Mouse (Mus musculus) thymus, adult 2 months (tissue): ENCODE results near the gene Pde4d. TPM values are rescaled to one million over a fixed set of nuclear protein-coding genes. Genes with fewer than 3 reads are reported as not detected.

Source experiments
- DNase-seq: peaks from one replicate; pipeline ENCODE4 v3.0.0; 2021
- H3K27ac ChIP-seq: fragments of 200-500 bp; 2 replicates; pipeline ENCODE4 v1.5.1; 2012; ENCODE audit warnings: low read length, control low read depth; ENCODE audit not compliant: control insufficient read depth, insufficient read depth
- H3K27me3 ChIP-seq: fragments of 200-500 bp; 2 replicates; pipeline ENCODE4 v1.6.1; 2012; ENCODE audit warnings: mild to moderate bottlenecking, low read length, moderate library complexity, mixed read lengths; ENCODE audit not compliant: control insufficient read depth, insufficient read depth
- H3K36me3 ChIP-seq: fragments of 200-500 bp; 2 replicates; pipeline ENCODE4 v1.6.1; 2012; ENCODE audit warnings: mild to moderate bottlenecking, low read length, moderate library complexity; ENCODE audit not compliant: control insufficient read depth, insufficient read depth
- H3K4me1 ChIP-seq: fragments of 200-500 bp; replicated peaks from 2 replicates; pipeline ENCODE4 v1.6.1; 2012; ENCODE audit warnings: low read length; ENCODE audit not compliant: control insufficient read depth, insufficient read depth
- H3K4me3 ChIP-seq: fragments of 200-500 bp; 2 replicates; pipeline ENCODE4 v1.5.1; 2012; ENCODE audit warnings: mild to moderate bottlenecking, low read length, control low read depth, moderate library complexity; ENCODE audit not compliant: control insufficient read depth, insufficient read depth
- CTCF ChIP-seq: fragments of 200-500 bp; IDR thresholded peaks from 2 replicates; pipeline ENCODE4 v1.5.1; 2012; ENCODE audit warnings: mild to moderate bottlenecking, control low read depth, low read length, moderate library complexity, borderline replicate concordance; ENCODE audit not compliant: control insufficient read depth, poor library complexity, insufficient read depth; ENCODE audit errors: extremely low read depth
- POLR2A ChIP-seq: fragments of 200-500 bp; IDR thresholded peaks from 2 replicates; pipeline ENCODE4 v1.6.1; 2012; ENCODE audit warnings: mild to moderate bottlenecking, low read length, control low read depth, moderate library complexity; ENCODE audit not compliant: control insufficient read depth, poor library complexity, insufficient read depth; ENCODE audit errors: extremely low read depth
- WGBS: fragments of 180-500 bp; shearing (Covaris S2); methylation state at CpG from one replicate; pipeline ENCODE4 v1.1.7; 2018; 5-methylcytosine and 5-hydroxymethylcytosine counted together
- polyA plus RNA-seq: library from polyadenylated mRNA; depleted of rRNA; stranded (reverse); fragments of >200 nt; gene quantifications from 2 replicates; pipeline ENCODE4 v1.2.3, GENCODE M21; 2012

The Pde4d gene
- polyA plus RNA-seq, 1 experiment = 35.2 TPM

DNA sequence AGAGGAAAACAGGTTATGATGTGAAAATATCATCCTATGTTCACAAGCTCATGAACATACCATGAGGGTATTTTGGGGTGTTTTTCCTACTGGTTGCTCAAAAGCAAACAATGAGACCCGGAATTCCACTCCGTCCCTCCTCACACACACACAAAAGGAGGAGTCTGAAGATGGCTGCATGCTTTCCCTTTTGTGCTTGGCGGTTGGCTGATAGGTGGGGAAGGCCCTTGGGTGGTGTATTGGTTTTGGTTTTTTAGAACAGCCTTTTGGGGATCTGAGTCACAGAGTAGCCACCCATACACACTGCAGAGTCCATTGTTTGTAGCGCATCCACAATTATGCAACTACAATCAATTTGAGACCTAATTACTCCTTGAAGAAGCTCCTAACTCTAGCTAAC, 1257.4 kb downstream of the Pde4d start:
- no peaks in the 10 kb centered on the region for H3K36me3 ChIP-seq
- TF ChIP-seq POLR2A (no peak), CTCF (no peak)
- 96% methylated on average over 4 of the region's 4 CpGs for WGBS
- no peaks in the 10 kb centered on the region for H3K27me3 ChIP-seq
- no peak overlapping the region for H3K27ac ChIP-seq
- no peak overlapping the region for H3K4me3 ChIP-seq
- H3K4me1 ChIP-seq = no peaks in the 10 kb centered on the region
- no peak for DNase-seq

DNA sequence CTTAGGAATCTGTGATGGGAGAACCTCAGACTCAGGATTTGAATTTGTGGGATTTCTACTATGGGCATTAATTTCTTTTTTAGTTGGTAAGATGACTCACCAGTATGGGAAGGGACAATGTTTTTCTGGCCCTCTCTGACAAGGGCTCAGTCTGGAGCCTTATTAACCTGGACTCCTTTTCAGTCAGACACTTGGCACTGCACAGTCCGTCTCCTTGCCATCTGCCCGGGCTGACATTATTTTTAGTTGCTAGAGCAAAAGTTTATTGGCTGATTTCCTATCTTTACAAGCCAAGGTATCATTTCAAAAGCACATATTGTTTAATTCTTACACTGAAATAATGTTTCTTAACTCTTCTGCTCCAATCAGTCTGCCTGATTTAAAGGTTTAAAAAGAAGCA, 1258.6 kb downstream of the Pde4d start:
- WGBS = 91% methylated on average over 2 of the region's 2 CpGs
- DNase-seq = no peak
- no peak overlapping the region for H3K4me3 ChIP-seq

DNA sequence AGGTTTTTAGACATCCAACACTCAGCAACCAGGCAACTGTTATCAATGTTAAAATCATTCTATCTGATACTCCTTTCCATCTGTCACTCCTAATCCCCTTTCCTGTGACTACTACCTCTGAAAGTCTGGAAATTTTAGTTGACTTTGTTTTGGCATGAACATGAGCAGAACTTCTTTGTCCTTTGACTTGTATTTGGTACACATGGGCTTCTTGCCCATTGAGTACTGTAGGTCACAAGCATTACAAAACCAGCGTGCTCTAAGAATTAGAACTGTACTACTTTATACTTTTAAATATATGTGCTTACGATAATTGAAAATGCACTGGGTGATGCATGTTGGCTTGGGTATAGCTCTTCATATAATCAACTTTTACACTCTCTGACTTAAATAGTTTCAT, 1264.8 kb downstream of the Pde4d start:
- no peaks in the 10 kb centered on the region for H3K4me1 ChIP-seq
- H3K36me3 ChIP-seq = no peaks in the 10 kb centered on the region
- H3K27me3 ChIP-seq = no peaks in the 10 kb centered on the region
- H3K27ac ChIP-seq = no peak overlapping the region
- no peak for DNase-seq
- TF ChIP-seq POLR2A (no peak), CTCF (no peak)
- WGBS = 97% methylated on average over 2 of the region's 2 CpGs
- H3K4me3 ChIP-seq = no peak overlapping the region

More for the DNA sequence above, 1258.6 kb downstream of the Pde4d start:
- no peaks in the 10 kb centered on the region for H3K36me3 ChIP-seq
- TF ChIP-seq POLR2A (no peak), CTCF (no peak)
- H3K27me3 ChIP-seq = no peaks in the 10 kb centered on the region
- H3K27ac ChIP-seq = no peak overlapping the region
- no peaks in the 10 kb centered on the region for H3K4me1 ChIP-seq

DNA sequence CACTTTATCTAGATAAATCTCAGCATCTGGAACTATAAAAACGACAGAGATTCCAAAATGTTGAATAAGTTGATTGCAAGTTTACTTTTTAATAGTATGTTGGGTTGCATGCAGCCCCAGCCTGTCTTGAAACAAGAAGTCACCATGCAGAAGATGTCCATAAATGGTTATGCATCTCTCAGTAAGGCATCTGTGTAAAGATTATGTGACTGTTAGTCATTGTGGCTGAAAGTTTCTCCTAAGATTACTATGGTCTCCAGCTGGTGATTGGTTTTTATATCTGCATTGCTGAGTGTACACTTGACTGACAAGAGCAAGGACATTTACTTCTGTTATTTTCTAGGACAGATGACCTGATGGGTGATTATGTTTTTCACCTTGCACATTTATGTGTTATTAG, 1265.6 kb downstream of the Pde4d start:
- TF ChIP-seq CTCF = no peak
- no peak for TF ChIP-seq POLR2A
- WGBS = 67% methylated on average over 1 of the region's 1 CpGs
- no peak overlapping the region for H3K27ac ChIP-seq
- no peaks in the 10 kb centered on the region for H3K36me3 ChIP-seq
- H3K27me3 ChIP-seq = no peaks in the 10 kb centered on the region
- no peak for DNase-seq
- H3K4me1 ChIP-seq = no peaks in the 10 kb centered on the region
- no peak overlapping the region for H3K4me3 ChIP-seq

DNA sequence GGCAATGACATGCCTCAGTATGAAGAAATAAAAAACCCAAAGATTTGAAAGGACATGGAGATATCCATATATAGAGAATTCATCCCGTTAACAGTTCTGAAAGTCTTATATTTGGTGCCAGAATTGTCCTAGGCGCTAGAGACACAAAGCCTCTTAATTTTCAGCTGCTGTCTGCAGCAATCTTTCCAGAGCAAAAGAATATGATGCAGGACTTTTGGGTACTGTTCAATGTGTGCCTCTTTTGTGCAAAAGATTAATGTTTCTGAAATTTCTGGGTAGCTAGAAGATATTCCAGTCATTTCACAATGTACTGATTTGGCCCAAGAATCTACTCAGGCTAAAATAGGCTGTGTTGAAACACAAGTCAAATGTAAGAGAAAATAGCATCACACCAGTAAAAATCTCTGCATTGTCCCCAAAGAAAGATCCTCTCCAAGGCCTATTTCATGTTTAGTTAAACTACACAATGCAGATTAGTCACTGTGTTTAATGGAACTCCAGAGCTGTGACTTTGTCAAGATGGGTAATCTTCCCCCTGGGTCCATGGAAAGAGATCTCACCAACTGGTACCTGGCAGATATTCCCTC, 1270.5 kb downstream of the Pde4d start:
- 93% methylated on average over 2 of the region's 2 CpGs for WGBS
- no peak overlapping the region for H3K4me3 ChIP-seq
- H3K4me1 ChIP-seq = no peaks in the 10 kb centered on the region
- no peak overlapping the region for H3K27ac ChIP-seq
- DNase-seq = no peak
- H3K27me3 ChIP-seq = no peaks in the 10 kb centered on the region
- no peaks in the 10 kb centered on the region for H3K36me3 ChIP-seq
- TF ChIP-seq POLR2A = no peak
- no peak for TF ChIP-seq CTCF

DNA sequence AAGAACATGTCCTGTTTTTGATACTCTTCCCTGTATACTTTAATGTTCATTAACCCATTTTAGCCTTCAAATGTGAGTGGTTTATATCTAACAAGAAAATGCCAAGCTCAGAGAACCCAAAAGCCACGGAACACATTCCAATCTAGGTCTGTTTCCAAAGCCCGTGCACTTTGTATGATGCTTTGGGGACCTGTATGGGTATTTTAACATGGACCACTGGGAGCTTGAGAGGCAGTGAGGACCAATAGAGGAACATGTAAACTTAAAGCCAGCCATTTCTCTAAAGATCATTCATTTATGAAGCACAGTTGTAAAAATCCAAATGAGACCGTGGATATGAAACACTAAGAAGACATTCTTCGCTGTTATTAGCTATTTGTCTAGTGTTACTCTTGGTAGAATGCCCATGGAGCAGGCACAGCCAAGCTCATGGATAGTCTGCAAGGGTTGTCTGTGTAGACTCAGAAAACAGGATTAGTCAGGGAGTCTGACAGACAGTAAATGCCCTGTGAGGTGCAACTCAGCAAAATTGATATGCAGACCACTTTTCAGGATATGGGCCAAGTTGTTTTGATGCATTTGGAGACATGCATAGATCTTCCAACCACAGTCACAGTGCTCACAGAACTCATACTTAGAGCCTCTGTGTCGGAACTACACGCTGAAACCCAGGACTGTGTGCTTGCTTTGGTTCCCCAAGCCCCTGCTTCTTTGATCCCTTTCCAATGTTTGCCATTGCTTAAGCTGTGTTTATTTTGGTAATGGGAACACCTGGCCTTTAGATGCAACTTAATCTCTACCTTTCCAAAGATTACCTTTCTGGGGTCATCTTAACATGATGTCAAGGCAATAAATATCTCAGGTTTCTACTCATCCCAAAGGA, 1272.7 kb downstream of the Pde4d start:
- H3K27ac ChIP-seq = no peak overlapping the region
- no peaks in the 10 kb centered on the region for H3K27me3 ChIP-seq
- 95% methylated on average over 6 of the region's 6 CpGs for WGBS
- H3K36me3 ChIP-seq = no peaks in the 10 kb centered on the region
- DNase-seq = no peak
- H3K4me3 ChIP-seq = no peak overlapping the region
- TF ChIP-seq CTCF (no peak), POLR2A (no peak)
- no peaks in the 10 kb centered on the region for H3K4me1 ChIP-seq

DNA sequence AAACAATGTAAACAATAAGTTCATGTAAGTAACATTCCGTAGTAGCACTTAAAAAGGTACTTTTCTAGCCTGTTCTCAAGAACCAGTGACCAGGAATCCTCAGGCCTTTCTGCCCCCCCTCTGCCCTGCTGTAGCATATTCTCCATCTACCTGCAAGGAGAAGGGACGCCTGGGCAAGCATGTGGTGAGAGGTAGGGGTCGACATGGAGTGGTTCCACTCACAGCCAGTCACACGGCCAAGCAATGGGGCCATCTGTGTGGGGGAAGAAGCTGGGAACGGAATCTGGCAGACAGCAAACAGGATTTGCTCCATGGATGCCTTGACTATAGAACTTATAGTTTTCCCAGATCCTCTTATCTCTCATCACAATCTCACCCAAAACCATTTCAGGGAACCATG, 1277.6 kb downstream of the Pde4d start:
- TF ChIP-seq POLR2A (no peak), CTCF (no peak)
- H3K27ac ChIP-seq = no peak overlapping the region
- H3K4me3 ChIP-seq = no peak overlapping the region
- no peaks in the 10 kb centered on the region for H3K36me3 ChIP-seq
- H3K27me3 ChIP-seq = no peaks in the 10 kb centered on the region
- no peaks in the 10 kb centered on the region for H3K4me1 ChIP-seq
- WGBS = 91% methylated on average over 5 of the region's 5 CpGs
- DNase-seq = no peak
